Mouse (Mus musculus): ENCODE measurements around the gene Gm3776. TPM values are rescaled to one million over a fixed set of nuclear protein-coding genes. Genes with fewer than 3 reads are reported as not detected.
"Not testable (repeated sequence)": the region's sequence is repeated elsewhere in the genome, so short reads cannot be mapped to it uniquely, and the experiment has no call there.

Gm3776 gene
- polyA plus RNA-seq (2012): not detected in 2 replicates

GRCm38 (mm10) chr9:78256914-78257313, at the start of gene Gm3776:
TSS of gene Gm3776 (plus strand) at chr9:78257129.
- not testable (repeated sequence) for TF ChIP-seq GATA1 (IDR thresholded peaks at IDR 0.05; ENCODE audit: low read length)

- no peak for TF ChIP-seq GATA1 (IDR thresholded peaks at IDR 0.05; ENCODE audit: low read length)
Observed at GRCm38 (mm10) chr9:78208956-78209355, 48.0 kb upstream of the Gm3776 start.

GRCm38 (mm10) chr9:78210079-78210478, 46.9 kb upstream of the Gm3776 start:
- no peak for TF ChIP-seq GATA1 (IDR thresholded peaks at IDR 0.05; ENCODE audit: low read length)

DNA sequence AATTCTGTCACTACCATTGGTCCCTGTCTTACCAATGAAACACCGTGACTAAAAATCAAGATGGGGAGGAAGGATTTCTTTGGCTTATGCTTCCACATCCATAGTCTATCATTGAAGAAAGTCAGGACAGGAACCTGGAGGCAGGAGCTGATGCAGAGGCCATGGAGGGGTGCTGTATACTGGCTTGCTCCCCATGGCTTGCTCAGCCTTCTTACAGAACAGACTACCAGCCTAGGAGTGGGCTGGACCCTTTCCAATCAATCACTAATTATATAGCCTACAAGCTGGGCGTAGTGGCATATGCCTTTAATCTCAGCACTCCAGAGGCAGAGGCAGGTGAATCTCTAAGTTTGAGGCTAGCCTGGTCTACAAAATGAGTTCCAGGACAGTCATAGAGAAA, 46.1 kb upstream of the Gm3776 start:
- TF ChIP-seq GATA1 (IDR thresholded peaks at IDR 0.05; ENCODE audit: low read length): no peak

DNA sequence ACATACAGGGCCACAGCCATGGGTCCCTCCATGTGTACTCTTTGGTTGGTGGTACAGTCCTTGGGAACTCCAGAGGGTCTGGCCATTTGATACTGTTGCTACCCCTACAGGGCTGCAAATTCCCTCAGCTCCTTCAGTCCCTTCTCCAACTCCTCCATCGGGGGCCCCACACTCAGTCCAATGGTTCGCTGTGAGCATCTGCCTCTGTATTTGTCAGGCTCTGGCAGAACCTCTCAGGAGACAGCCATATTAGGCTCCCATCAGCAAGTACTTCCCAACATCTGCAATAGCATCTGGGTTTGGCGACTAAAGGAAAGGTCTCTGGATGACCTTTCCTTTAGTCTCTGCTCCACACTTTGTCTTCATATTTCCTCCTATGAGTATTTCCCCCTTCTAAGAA, 45.4 kb upstream of the Gm3776 start:
- TF ChIP-seq GATA1 (IDR thresholded peaks at IDR 0.05; ENCODE audit: low read length): no peak

DNA sequence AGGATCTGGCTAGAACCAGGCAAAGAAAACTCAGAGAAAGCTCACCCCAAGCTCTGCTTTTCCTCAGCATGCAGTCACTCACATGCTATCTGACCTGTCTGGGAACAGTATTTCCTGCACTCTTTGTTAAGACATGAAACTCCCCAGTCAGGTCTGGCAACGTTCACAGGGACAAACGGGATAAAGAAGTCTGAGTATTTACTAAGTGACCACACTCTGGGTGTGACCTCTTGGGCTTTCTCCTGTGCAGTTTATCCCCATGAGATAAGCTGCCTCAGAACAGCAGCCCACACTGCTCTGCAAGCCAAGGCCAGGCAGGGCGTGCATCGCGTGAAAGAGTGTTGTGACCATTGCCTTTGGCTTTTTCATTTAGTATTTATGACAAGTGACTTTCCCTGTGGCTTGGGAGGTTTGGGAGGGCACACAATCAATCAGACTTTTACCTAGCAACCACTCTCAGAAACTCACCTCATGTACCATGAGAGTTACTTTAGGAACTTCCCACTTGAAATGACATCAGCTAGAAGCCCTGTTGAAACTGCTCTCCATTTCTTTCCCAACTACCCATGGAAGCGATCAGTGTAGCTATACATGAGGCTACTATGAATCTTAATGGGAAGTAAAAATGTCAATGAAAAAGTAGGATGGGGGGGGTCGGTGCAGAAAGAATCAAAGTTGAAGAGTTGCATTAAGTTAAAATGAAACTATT, 44.4 kb upstream of the Gm3776 start:
- no peak for TF ChIP-seq GATA1 (IDR thresholded peaks at IDR 0.05; ENCODE audit: low read length)

- TF ChIP-seq GATA1 (IDR thresholded peaks at IDR 0.05; ENCODE audit: low read length): no peak
Observed at GRCm38 (mm10) chr9:78217074-78217473, 39.9 kb upstream of the Gm3776 start.

DNA sequence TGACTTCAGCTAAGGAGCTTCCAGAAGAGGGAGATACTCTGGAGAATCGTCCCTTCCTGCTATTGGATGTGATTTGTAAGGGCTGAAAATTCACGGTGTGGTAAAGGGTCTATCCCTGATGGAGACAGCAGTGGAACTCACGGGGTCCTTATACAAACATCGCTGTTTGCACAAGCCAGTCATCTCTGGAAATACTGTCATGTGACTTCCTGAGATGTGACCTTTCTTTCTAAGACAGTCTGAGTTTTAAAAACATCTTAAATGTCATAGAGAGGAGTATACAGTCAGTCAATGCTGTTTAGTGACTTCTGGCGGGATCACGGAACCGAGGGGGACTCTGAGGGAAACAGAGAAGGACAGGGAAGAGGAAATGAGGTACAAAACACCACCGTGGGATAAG, 34.3 kb upstream of the Gm3776 start:
- no peak for TF ChIP-seq GATA1 (IDR thresholded peaks at IDR 0.05; ENCODE audit: low read length)

GRCm38 (mm10) chr9:78223221-78223902, 33.6 kb upstream of the Gm3776 start:
- TF ChIP-seq GATA1 (IDR thresholded peaks at IDR 0.05; ENCODE audit: low read length): no peak

GRCm38 (mm10) chr9:78224418-78224817, 32.5 kb upstream of the Gm3776 start:
- no peak for TF ChIP-seq GATA1 (IDR thresholded peaks at IDR 0.05; ENCODE audit: low read length)

- TF ChIP-seq GATA1 (IDR thresholded peaks at IDR 0.05; ENCODE audit: low read length): no peak
Observed at GRCm38 (mm10) chr9:78225304-78225703, 31.6 kb upstream of the Gm3776 start.

DNA sequence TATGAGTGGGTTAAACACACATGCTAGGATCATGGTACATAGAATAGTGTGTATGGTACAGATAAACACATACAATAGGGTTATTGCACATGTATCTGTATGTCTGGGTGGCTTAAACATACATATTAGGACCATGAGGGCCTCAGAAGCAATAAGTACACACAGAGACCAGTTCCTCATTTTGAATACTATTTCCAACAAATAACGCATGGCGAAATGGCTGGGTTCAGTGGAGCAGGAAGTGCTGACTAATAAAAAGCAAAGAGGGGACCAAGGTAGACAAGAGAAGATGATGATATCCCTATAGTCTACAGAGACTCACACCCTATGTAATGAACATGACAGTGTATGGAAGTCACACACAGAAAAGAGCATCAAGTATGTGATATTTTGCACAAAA, 28.8 kb upstream of the Gm3776 start:
- no peak for TF ChIP-seq GATA1 (IDR thresholded peaks at IDR 0.05; ENCODE audit: low read length)

GRCm38 (mm10) chr9:78230461-78230860, 26.5 kb upstream of the Gm3776 start, which contains the start of gene Gsta1:
TSS of gene Gsta1 (plus strand) at chr9:78230656.
- not testable (repeated sequence) for TF ChIP-seq GATA1 (IDR thresholded peaks at IDR 0.05; ENCODE audit: low read length)

DNA sequence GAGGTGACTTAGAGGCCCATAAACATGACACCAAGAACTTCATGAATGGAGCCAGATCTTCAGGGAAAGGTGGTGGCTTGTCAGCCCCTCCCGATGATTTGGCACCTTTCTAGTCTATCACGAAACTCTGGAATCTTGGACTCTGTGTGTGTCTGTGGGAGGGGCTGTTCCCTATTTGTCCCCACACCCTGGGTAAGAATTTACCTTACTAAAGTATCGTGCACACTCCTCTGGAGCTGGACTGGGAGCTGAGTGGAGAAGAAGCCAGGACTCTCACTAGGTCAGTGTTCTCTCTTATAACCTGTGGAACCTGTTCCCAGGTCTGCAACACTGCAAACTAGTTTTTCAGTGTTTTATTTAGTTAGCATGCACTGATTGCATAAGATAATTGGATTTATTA, 32.8 kb downstream of the Gm3776 start, which contains the start of gene Gm10639:
Gene Gm10639 (plus strand): TSS at position 201 of the 400 bp plus-strand sequence.
- TF ChIP-seq GATA1 (IDR thresholded peaks at IDR 0.05; ENCODE audit: low read length): not testable (repeated sequence)

DNA sequence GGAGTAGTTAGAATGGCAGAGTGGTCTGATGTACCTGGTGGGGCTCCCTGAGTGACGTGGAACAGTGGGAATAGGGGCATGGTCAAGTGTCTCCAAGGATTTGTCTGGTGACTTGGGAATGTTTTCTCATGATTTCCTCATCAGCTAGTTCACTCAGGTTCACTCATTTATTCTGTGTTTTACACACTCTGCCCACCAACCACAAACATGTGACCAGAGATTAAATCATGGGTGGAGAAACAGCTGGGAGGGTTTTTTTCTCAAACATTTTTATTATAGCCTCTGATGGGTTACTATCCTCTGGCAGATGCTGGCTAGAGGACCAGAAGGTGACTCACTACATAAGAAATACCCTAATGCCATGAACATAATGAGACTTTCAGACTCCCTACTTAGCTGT, 41.3 kb downstream of the Gm3776 start:
- no peak for TF ChIP-seq GATA1 (IDR thresholded peaks at IDR 0.05; ENCODE audit: low read length)

DNA sequence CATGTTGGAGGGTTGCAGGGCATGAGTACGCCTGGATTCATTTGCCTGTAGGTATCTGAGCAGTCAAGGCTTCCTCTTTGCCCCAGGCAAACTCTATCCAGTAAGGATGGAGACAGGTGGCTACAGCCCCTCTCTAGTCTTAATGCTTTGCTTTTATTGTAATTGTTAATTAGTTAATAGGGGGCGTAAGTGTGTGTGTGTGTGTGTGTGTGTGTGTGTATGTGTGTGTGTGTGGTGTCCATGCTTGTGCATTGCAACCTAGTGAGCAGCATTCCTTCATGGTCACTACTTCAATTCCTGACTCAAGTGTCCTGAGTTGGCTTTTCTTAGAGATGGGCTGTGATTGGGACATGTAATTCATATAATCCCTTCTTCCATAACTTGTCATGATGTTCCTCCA, 57.8 kb downstream of the Gm3776 start, which contains the start of gene Omt2a:
Gene Omt2a (minus strand): TSS at position 101 of the 400 bp plus-strand sequence.
- TF ChIP-seq GATA1 (IDR thresholded peaks at IDR 0.05; ENCODE audit: low read length): no peak

Other genes with a start within 250 kb of the Gm3776 start
- not detected in 2 replicates for gene Gcm1, start 205.2 kb upstream of the Gm3776 start, polyA plus RNA-seq (2012)
- gene Fbxo9, start 148.1 kb upstream of the Gm3776 start, polyA plus RNA-seq (2012): 42.7 and 44.7 TPM in 2 replicates
- gene Ick, start 147.9 kb upstream of the Gm3776 start, polyA plus RNA-seq (2012): 13.0 TPM in 2 replicates
- gene Gsta4, start 74.4 kb upstream of the Gm3776 start, polyA plus RNA-seq (2012): 0.50 and 0.72 TPM in 2 replicates
- not detected in 2 replicates for gene Gsta1, start 26.5 kb upstream of the Gm3776 start, polyA plus RNA-seq (2012)
- gene Gm10639, start 32.8 kb downstream of the Gm3776 start, polyA plus RNA-seq (2012): not detected in 2 replicates
- gene Omt2a, start 57.7 kb downstream of the Gm3776 start, polyA plus RNA-seq (2012): not detected in 2 replicates
- gene Omt2b, start 70.5 kb downstream of the Gm3776 start, polyA plus RNA-seq (2012): not detected in 2 replicates
- not detected in 2 replicates for gene Gsta2, start 98.7 kb downstream of the Gm3776 start, polyA plus RNA-seq (2012)
- gene Dppa5a, start 111.0 kb downstream of the Gm3776 start, polyA plus RNA-seq (2012): not detected in 2 replicates
- not detected in 2 replicates for gene Ooep, start 121.6 kb downstream of the Gm3776 start, polyA plus RNA-seq (2012)
- not detected in 2 replicates for gene Ddx43, start 138.6 kb downstream of the Gm3776 start, polyA plus RNA-seq (2012)
- gene Cgas, start 186.1 kb downstream of the Gm3776 start, polyA plus RNA-seq (2012): not detected in 2 replicates
- gene Mto1, start 191.1 kb downstream of the Gm3776 start, polyA plus RNA-seq (2012): 16.2 and 20.7 TPM in 2 replicates
- gene Gm17324, start 191.7 kb downstream of the Gm3776 start, polyA plus RNA-seq (2012): 0.09 and 0.19 TPM in 2 replicates
- gene Eef1a1, start 232.0 kb downstream of the Gm3776 start, polyA plus RNA-seq (2012): 294 and 530 TPM in 2 replicates